Mouse (Mus musculus): ENCODE measurements around the gene Dnmt3l. TPM values are rescaled to one million over a fixed set of nuclear protein-coding genes. Genes with fewer than 3 reads are reported as not detected.
A peak's percentile ranks its signal among the peaks of the same experiment; 100 is the strongest.
"Not testable (repeated sequence)": the region's sequence is repeated elsewhere in the genome, so short reads cannot be mapped to it uniquely, and the experiment has no call there.

The Dnmt3l gene
- polyA plus RNA-seq, 1 experiment from 2014 or later, result not detected

DNA sequence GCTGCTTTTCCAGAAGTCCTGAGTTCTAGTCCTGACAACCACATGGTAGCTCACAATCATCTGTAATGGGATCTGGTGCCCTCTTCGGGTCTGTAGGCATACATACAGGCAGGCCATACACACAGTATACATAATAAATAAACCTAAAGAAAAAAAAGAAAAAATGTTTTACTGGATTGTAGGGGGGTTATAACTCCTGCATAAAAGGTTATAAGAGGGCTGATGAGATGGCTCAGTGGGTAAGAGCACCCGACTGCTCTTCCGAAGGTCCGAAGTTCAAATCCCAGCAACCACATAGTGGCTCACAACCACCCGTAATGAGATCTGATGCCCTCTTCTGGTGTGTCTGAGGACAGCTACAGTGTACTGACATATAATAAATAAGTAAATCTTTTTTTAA is 30.6 kb upstream of the Dnmt3l start:
- H3K9me3 ChIP-seq; H3K27me3 ChIP-seq; H3K4me2 ChIP-seq; ATAC-seq (ENCODE audit: low FRiP score); H3K36me3 ChIP-seq (replicated peaks); H3K4me3 ChIP-seq (replicated peaks); H3K27ac ChIP-seq; H3K9ac ChIP-seq: not testable (repeated sequence)
- WGBS, result 91% methylated on average over 5 of the region's 5 CpGs
- peaks cover 30% of the 10 kb centered on the region for H3K4me1 ChIP-seq

DNA sequence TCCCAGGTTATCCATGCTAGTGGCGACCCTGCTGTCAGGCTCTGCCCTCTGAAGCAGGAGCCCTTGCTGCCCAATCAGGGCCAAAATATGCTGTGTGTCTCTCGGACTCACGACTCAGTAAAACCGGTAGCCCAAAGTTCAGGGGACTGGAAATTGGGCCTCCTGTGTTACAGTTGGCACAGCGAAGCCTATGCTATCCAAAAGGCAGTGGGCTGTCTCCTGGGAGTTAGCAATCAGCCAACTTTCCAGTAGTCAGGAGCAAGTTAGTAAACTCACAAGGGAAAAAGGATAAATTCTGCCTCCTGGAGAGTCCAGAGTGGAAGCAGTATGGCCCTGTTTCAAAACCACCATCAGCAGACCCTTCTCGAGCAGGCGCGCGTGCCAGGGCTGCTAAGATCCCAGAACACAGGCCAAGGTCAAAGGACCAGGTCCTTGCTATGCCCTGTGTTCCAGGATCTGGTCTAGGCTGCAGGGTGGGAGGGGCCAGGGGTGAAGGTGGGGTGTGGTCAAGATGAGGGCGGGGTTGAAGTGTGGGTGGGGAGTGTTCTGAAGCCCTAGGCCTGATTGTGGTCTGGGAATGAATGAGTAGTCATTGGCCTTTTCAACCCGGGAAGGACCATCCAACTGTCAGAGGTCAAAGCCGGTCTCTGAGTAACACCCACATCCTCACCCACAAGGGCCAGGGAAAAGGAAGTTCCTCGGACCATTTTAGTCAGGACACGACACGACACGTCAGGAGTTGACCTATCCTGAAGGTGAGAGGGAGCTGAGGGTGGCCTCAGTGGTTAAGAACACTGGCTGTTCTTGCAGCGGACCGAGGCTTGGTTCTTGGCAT is 28.9 kb upstream of the Dnmt3l start:
- WGBS, result 95% methylated on average over 18 of the region's 18 CpGs
- Histone ChIP-seq H3K36me3 (replicated peaks) (no peaks in the 10 kb centered on the region), H3K4me2 (no peak overlapping the region), H3K27me3 (0 out of 2 replicates have a peak, but pooled peaks cover 2% of the 10 kb centered on the region), H3K9me3 (no peaks in the 10 kb centered on the region), H3K4me3 (replicated peaks) (no peak overlapping the region), H3K27ac (no peak overlapping the region), H3K4me1 (peaks cover 12% of the 10 kb centered on the region), H3K9ac (no peak overlapping the region)
- no peak for ATAC-seq (ENCODE audit: low FRiP score)

DNA sequence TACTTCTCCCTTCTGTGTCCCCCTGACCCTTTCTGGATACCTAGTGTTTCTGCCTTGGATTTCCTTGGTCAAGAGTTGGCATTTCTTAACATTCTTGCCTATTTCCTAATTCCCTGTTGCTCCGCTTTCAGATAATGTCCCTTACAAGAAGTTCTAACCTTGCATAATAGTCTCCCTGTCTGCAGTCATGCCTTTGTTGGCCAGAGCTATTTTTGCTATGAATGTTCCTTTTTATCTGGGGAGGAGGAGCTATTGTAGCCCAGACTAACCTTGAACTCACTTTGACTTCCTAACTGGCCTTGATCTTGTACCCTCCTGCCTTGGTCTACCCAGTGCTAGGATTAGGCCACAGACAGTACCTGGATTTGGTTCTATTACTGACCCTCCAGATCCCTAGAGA is 26.3 kb upstream of the Dnmt3l start:
- peaks cover 2% of the 10 kb centered on the region; the same call in 1 of the 2 replicates for H3K4me1 ChIP-seq
- no peaks in the 10 kb centered on the region for H3K9me3 ChIP-seq
- H3K4me3 ChIP-seq (replicated peaks), result no peak overlapping the region
- ATAC-seq (ENCODE audit: low FRiP score), result no peak
- WGBS, result 97% methylated on average over 1 of the region's 1 CpGs
- H3K27me3 ChIP-seq, result 0 out of 2 replicates have a peak, but pooled peaks cover 2% of the 10 kb centered on the region
- H3K27ac ChIP-seq, result no peak overlapping the region
- H3K36me3 ChIP-seq (replicated peaks), result no peaks in the 10 kb centered on the region
- no peak overlapping the region for H3K9ac ChIP-seq
- no peak overlapping the region for H3K4me2 ChIP-seq

DNA sequence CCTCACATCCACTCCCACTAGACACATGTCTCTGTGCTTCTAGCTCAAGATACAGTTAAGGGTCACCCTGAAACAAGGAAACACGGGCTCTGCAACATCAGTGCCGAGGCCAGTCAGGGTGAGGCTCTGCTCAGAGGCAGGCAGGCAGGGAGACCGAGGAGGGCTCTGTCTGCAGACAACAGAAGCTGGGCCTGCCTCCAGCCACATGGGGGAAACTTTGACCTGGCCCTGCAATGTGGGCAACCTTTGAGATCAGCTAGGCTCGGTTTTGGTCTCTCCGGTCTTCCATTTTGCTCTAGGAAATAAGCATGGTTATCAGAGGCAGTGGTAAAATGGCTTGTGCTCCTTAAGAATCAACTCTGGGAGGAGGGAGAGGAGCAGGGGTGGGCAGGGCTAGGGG is 25.4 kb upstream of the Dnmt3l start:
- 48% methylated on average over 5 of the region's 5 CpGs for WGBS
- H3K36me3 ChIP-seq (replicated peaks), result no peaks in the 10 kb centered on the region
- ATAC-seq (ENCODE audit: low FRiP score), result no peak

DNA sequence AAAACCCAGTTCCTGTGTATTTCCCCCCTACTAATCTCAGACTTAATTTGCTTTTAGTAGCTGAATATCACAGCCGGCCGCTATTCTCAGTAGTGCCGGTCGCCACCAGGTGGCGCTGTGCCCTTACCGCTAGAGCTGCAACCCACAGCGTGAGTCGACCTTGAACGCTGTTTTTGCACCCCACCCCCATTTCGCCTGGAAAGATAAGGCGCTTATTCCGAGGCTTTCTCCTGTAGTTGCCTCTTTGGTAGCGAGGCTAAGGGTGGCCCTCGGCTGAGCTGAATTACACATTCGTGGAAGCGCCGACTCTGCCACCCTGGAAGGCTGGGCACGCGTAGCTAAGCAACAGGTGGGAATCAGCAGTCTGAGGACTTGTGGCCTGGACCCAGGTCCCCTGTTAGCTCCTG is 22.9 kb upstream of the Dnmt3l start:
- no peak overlapping the region for H3K27ac ChIP-seq
- H3K4me2 ChIP-seq, result peak overlapping the region; percentile 55
- no peaks in the 10 kb centered on the region for H3K27me3 ChIP-seq
- WGBS, result 15% methylated on average over 19 of the region's 19 CpGs
- peak overlapping the region; percentile 29 for H3K4me3 ChIP-seq (replicated peaks)
- no peaks in the 10 kb centered on the region for H3K36me3 ChIP-seq (replicated peaks)
- no peak overlapping the region for H3K9ac ChIP-seq
- no peaks in the 10 kb centered on the region for H3K9me3 ChIP-seq
- H3K4me1 ChIP-seq, result 0 out of 2 replicates have a peak, but pooled peaks cover 2% of the 10 kb centered on the region
- peak; percentile 73; the same call in 1 of the 2 replicates for ATAC-seq (ENCODE audit: low FRiP score)

More for the DNA sequence above, 25.4 kb upstream of the Dnmt3l start:
- no peak overlapping the region for H3K9ac ChIP-seq
- H3K27me3 ChIP-seq, result no peaks in the 10 kb centered on the region
- no peak overlapping the region for H3K4me2 ChIP-seq
- H3K9me3 ChIP-seq, result no peaks in the 10 kb centered on the region
- no peak overlapping the region for H3K4me3 ChIP-seq (replicated peaks)
- no peak overlapping the region for H3K27ac ChIP-seq
- 0 out of 2 replicates have a peak, but pooled peaks cover 2% of the 10 kb centered on the region for H3K4me1 ChIP-seq

DNA sequence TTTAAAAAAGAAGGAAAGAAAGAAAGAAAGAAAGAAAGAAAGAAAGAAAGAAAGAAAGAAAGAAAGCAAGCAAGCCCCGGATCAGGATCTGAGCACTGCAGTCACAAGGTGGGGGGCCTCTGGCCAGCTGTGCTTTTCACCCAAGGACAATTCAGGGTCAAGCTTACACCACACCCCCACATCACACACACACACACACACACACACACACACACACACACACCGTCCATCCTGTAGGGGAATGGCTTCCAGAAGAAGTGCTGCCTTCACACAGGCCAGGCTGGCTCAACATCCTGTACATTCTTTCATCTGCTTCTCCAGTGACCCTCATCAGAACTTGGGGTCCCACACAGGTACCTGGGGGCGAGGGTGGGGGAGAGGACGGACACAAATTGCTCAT is 22.5 kb upstream of the Dnmt3l start:
- Histone ChIP-seq H3K4me2 (no peak overlapping the region), H3K4me3 (replicated peaks) (no peak overlapping the region), H3K27me3 (no peaks in the 10 kb centered on the region), H3K4me1 (0 out of 2 replicates have a peak, but pooled peaks cover 2% of the 10 kb centered on the region), H3K27ac (no peak overlapping the region), H3K9me3 (no peaks in the 10 kb centered on the region), H3K9ac (no peak overlapping the region), H3K36me3 (replicated peaks) (no peaks in the 10 kb centered on the region)
- 80% methylated on average over 4 of the region's 4 CpGs for WGBS
- 0 out of 2 replicates have a peak, but pooled peaks have one; percentile 33 for ATAC-seq (ENCODE audit: low FRiP score)

DNA sequence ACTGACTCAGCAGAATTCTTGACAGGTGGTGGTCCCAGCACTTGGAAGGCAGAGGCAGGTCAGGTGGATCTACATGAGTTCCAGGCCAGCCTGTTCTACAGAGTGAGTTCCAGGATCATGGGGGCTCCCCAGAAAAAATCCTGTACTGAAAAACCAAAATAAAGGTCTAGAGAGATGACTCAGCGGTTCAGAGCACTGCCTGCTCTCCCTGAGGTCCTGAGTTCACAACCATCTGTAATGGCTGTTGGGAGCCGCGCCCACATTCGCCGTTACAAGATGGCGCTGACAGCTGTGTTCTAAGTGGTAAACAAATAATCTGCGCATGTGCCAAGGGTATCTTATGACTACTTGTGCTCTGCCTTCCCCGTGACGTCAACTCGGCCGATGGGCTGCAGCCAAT is 21.8 kb upstream of the Dnmt3l start:
- not testable (repeated sequence) for H3K4me2 ChIP-seq; H3K9ac ChIP-seq; ATAC-seq (ENCODE audit: low FRiP score); H3K4me1 ChIP-seq; H3K27me3 ChIP-seq; H3K36me3 ChIP-seq (replicated peaks); H3K27ac ChIP-seq; H3K9me3 ChIP-seq; H3K4me3 ChIP-seq (replicated peaks)
- over 99% methylated on average over 7 of the region's 11 CpGs for WGBS

DNA sequence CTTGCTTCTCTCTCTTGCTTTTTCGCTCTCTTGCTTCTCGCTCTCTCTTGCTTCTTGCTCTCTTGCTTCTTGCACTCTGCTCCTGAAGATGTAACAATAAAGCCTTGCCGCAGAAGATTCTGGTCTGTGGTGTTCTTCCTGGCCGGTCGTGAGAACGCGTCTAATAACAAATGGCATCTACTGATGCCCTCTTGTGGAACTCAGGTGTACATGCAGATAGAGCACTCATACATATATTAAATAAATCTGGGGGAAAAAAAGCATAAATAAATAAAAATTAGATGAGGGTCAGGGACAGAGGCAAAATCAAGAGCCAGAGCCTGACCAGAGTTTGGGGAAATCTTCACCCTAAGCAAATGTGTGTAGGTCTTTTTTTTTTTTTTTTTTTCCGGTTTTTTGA is 16.3 kb upstream of the Dnmt3l start:
- not testable (repeated sequence) for ATAC-seq (ENCODE audit: low FRiP score); H3K27me3 ChIP-seq; H3K4me2 ChIP-seq; H3K36me3 ChIP-seq (replicated peaks); H3K4me1 ChIP-seq; H3K27ac ChIP-seq; H3K9me3 ChIP-seq; H3K4me3 ChIP-seq (replicated peaks); H3K9ac ChIP-seq
- 73% methylated on average over 6 of the region's 8 CpGs for WGBS

DNA sequence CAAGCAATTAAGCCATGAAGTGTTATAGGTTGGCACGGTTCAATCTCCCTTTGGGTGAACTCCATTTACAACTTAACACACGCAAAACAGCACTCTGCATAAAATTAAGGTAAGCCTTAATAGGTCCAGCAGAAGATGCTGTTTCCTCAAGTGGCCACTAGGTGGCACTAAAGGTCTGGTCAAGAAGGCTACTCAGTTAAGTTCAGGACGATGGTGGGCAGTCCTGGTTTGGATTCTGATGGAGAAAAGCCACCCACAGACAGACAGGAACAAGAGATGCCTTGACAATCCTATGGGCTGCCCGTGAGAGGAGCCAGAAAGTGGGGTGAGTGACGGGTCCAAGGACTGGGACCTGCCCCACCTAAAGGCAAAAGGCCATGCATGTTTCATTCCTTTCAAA is 13.6 kb upstream of the Dnmt3l start:
- Histone ChIP-seq H3K27ac (no peak overlapping the region), H3K27me3 (no peaks in the 10 kb centered on the region), H3K36me3 (replicated peaks) (no peaks in the 10 kb centered on the region), H3K9me3 (no peaks in the 10 kb centered on the region), H3K4me3 (replicated peaks) (no peak overlapping the region), H3K9ac (no peak overlapping the region), H3K4me1 (no peaks in the 10 kb centered on the region), H3K4me2 (no peak overlapping the region)
- 4% methylated on average over 5 of the region's 5 CpGs for WGBS
- ATAC-seq (ENCODE audit: low FRiP score), result peak; percentile 51; the same call in 1 of the 2 replicates

DNA sequence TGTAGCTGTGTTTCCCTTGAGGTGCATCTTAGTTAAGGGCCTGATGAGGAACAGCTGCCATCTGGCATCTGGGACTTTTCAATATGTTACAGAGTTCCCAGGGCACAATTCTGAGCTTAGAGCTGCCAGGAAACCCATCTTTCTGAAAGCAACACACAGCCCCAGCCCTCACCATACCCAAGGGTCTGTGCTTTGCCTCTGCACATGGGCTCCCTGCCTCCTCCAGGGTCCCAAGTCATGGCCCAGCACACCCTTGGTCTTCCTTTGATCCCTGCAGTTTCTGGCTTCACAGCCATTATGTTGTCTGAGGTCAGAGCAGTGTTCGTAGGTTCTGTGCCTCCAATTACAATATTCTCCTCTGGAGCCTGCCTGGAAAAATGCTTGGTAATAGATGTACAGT is 12.7 kb upstream of the Dnmt3l start:
- H3K36me3 ChIP-seq (replicated peaks), result no peaks in the 10 kb centered on the region
- no peak for ATAC-seq (ENCODE audit: low FRiP score)
- no peak overlapping the region for H3K4me3 ChIP-seq (replicated peaks)
- H3K4me1 ChIP-seq, result no peaks in the 10 kb centered on the region
- no peaks in the 10 kb centered on the region for H3K27me3 ChIP-seq
- 91% methylated on average over 1 of the region's 1 CpGs for WGBS
- no peak overlapping the region for H3K27ac ChIP-seq
- no peak overlapping the region for H3K4me2 ChIP-seq
- H3K9me3 ChIP-seq, result no peaks in the 10 kb centered on the region
- no peak overlapping the region for H3K9ac ChIP-seq

DNA sequence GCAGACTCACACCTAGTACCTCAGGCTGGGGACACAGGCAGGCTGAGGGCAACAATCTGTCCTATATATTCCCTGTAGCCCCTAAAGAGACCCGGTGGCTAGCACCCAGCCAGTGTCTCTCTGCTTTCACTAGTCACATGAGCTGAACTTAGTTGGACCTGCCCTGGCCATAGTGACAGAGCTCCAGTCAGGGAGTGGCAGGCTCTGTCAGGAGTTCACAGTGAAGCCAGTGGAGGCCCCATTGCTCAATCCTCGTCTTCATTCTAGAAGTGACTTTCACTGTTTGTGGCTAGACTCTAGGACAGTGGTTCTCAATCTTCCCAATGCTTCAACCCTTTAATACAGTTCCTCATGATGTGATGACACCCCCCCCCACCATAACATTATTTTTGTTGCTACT is 9.8 kb upstream of the Dnmt3l start:
- no peak for ATAC-seq (ENCODE audit: low FRiP score)
- Histone ChIP-seq H3K4me3 (replicated peaks) (no peak overlapping the region), H3K27ac (no peak overlapping the region), H3K9ac (no peak overlapping the region), H3K4me2 (no peak overlapping the region), H3K36me3 (replicated peaks) (no peaks in the 10 kb centered on the region), H3K4me1 (no peaks in the 10 kb centered on the region), H3K27me3 (0 out of 2 replicates have a peak, but pooled peaks cover 3% of the 10 kb centered on the region), H3K9me3 (no peaks in the 10 kb centered on the region)
- 89% methylated on average over 2 of the region's 2 CpGs for WGBS

DNA sequence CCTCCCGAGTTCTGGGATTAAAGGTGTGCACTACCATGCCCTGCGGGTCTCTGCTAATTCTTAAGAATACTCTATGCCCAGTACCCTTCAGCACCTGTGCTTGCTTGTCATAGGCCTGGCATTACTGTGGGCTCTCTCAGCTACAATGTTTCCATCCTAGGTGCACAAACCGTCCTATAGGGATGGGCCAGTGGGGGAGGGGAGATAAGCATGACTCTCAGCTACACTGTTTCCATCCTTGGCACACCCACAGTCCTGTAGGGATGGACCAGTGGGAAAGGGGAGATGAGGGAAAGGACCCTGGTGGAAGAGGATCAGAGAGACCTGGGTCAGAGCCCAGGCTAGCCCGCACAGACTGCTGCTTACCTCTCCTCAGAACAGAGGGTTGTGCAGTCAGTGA is 4.6 kb upstream of the Dnmt3l start:
- Histone ChIP-seq H3K4me1 (no peaks in the 10 kb centered on the region), H3K4me2 (no peak overlapping the region), H3K9ac (no peak overlapping the region), H3K9me3 (no peaks in the 10 kb centered on the region), H3K27ac (no peak overlapping the region), H3K36me3 (replicated peaks) (no peaks in the 10 kb centered on the region), H3K4me3 (replicated peaks) (no peak overlapping the region), H3K27me3 (peaks cover 10% of the 10 kb centered on the region; the same call in 1 of the 2 replicates)
- no peak for ATAC-seq (ENCODE audit: low FRiP score)
- WGBS, result 83% methylated on average over 4 of the region's 4 CpGs

DNA sequence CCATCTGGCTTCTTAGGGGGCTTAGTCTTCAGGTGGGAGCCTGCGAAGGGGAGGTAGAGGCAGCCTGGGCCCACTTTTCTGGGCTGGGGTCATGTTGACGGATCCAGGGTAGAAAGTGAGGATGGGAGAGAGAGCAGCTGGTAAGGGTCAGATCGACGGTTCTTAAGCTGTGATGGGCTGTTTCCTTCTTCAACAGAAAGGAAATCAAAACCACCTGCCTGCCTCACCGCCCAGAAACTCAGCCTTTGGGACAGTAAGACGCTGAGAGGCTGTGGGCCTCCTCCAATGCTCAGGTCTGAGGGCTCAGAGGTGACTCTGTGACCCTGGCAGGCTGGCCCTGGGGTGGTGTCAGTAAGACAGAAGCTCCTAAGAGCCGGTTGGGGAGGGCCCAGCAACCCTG is 349 bp downstream of the Dnmt3l start:
- WGBS, result 84% methylated on average over 7 of the region's 7 CpGs
- no peak for ATAC-seq (ENCODE audit: low FRiP score)
- no peak overlapping the region for H3K4me3 ChIP-seq (replicated peaks)
- no peak overlapping the region for H3K9ac ChIP-seq
- no peaks in the 10 kb centered on the region; the same call in 1 of the 2 replicates for H3K4me1 ChIP-seq
- H3K9me3 ChIP-seq, result no peaks in the 10 kb centered on the region
- no peak overlapping the region for H3K4me2 ChIP-seq
- no peak overlapping the region for H3K27ac ChIP-seq
- H3K36me3 ChIP-seq (replicated peaks), result no peaks in the 10 kb centered on the region
- peaks cover 11% of the 10 kb centered on the region; the same call in 1 of the 2 replicates for H3K27me3 ChIP-seq

Data from forebrain, embryonic 12.5 days (tissue).